Mouse (Mus musculus): ENCODE results near the gene Gstm2. TPM values are rescaled to one million over a fixed set of nuclear protein-coding genes. Genes with fewer than 3 reads are reported as not detected.

Gstm2 gene
- total RNA-seq, 4 experiments from 2014 or later: 78.6 to 144 (median 111) TPM

DNA sequence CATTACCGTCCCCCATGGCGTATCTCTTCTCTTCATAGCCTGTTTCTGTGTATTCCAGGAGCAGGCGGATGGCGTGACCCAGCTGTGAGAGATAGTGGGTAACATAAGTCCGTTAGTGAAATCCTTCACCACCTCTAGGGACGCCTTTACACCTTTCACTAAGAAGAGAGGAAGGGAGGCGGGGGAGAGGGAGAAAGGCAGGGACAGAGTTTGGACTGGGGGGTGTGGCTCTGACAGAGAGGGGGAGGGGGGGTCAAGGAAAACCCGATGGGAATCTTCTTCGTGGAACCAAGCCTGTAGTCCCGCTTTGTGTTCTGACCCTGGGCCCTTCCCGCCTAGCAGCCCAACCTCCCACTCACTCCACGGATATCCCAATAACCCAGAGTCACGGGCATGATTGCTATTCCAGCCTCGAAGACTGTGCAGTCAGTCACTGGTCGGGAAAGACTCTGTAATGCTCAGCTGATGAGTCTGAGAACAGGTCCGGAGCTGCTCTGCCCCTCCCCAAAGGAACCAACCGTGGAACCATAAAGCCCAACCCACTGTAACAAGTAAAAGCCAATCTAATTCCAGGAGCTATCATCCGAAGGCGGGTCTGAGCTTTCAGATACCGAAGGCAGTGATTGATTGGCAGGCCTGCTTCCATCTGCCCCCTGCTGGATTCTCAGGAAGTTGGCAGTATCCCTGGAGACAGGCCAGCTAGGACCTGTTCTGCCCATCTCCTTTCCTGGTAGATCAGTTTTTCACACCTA is 42.8 kb downstream of the Gstm2 start, which contains the start of gene Gstm6:
Gene Gstm6 (minus strand): TSS at position 511 of the 752 bp plus-strand sequence.
- no peak for DNase-seq (ENCODE audit: low spot score in 2 of 2)

GRCm38 (mm10) chr3:107941261-107941660 is 45.0 kb downstream of the Gstm2 start:
- no peak for DNase-seq (ENCODE audit: low spot score in 2 of 2)

GRCm38 (mm10) chr3:107940524-107940923 is 45.7 kb downstream of the Gstm2 start:
- no peak for DNase-seq (ENCODE audit: low spot score in 2 of 2)

DNA sequence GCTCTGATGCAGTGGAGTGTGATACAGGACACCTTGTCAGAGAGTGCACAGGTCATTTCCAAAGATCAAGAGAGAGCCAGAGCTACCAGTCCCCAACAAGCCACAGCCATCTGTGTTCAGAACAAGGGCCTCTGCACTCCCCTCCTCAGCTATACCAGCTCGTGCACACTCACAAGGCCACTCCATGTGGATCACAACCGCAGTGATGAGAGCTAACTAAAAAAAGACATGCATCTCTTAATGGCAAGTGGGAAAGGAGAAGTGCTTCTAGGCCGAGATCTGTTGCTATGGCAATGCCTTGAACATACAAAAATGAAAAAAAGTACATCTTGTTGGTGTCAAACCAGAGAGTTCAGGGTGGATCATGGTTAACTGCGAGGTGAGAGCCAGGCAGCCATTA is 46.4 kb downstream of the Gstm2 start:
- DNase-seq (ENCODE audit: low spot score in 2 of 2): no peak

- peak; percentile 68 to 75 for DNase-seq (ENCODE audit: low spot score in 2 of 2)
Observed at GRCm38 (mm10) chr3:107939403-107939802, 46.9 kb downstream of the Gstm2 start.

GRCm38 (mm10) chr3:107935888-107936287 is 50.4 kb downstream of the Gstm2 start:
- DNase-seq (ENCODE audit: low spot score in 2 of 2): no peak

GRCm38 (mm10) chr3:107935268-107935667 is 51.0 kb downstream of the Gstm2 start:
- DNase-seq (ENCODE audit: low spot score in 2 of 2): no peak

GRCm38 (mm10) chr3:107932128-107932527 is 54.1 kb downstream of the Gstm2 start:
- DNase-seq (ENCODE audit: low spot score in 2 of 2): no peak

Other genes with a start within 250 kb of the Gstm2 start
- gene Csf1, start 226.0 kb downstream of the Gstm2 start, total RNA-seq (2022): 1 to 10 TPM; 5.0 to 7.4 (median 6.8) TPM
- not detected for gene Eps8l3, start 109.2 kb downstream of the Gstm2 start, total RNA-seq (2022)
- 10 to 100 TPM; 86.8 to 93.3 (median 88.1) TPM for gene Gstm5, start 90.6 kb downstream of the Gstm2 start, total RNA-seq (2022)
- gene Gstm7, start 54.6 kb downstream of the Gstm2 start, total RNA-seq (2022): 10 to 100 TPM in 2 of 4 experiments, 1 to 10 TPM in 2; 7.4 to 17.1 (median 10.1) TPM
- under 1 TPM in 3 of 4 experiments, not detected in 1; 0.44 to 0.92 (median 0.67) TPM for gene Gstm6, start 42.7 kb downstream of the Gstm2 start, total RNA-seq (2022)
- gene Gstm3, start 17.2 kb downstream of the Gstm2 start, total RNA-seq (2022): not detected
- 100 to 1,000 TPM; 166 to 199 (median 185) TPM for gene Gstm1, start 31.5 kb upstream of the Gstm2 start, total RNA-seq (2022)
- 10 to 100 TPM; 11.7 to 18.7 (median 14.1) TPM for gene Gstm4, start 58.4 kb upstream of the Gstm2 start, total RNA-seq (2022)
- 1 to 10 TPM; 3.1 to 4.4 (median 3.6) TPM for gene Ampd2, start 100.2 kb upstream of the Gstm2 start, total RNA-seq (2022)
- 1 to 10 TPM in 1 of 4 experiments, under 1 TPM in 3; 0.62 to 1.1 (median 0.82) TPM for gene Gnat2, start 106.3 kb upstream of the Gstm2 start, total RNA-seq (2022)
- 10 to 100 TPM in 3 of 4 experiments, 1 to 10 TPM in 1; 7.7 to 11.5 (median 10.5) TPM for gene Gnai3, start 159.7 kb upstream of the Gstm2 start, total RNA-seq (2022)
- gene Gpr61, start 168.4 kb upstream of the Gstm2 start, total RNA-seq (2022): not detected
- 10 to 100 TPM; 30.3 to 36.5 (median 32.6) TPM for gene Amigo1, start 199.9 kb upstream of the Gstm2 start, total RNA-seq (2022)
- 1 to 10 TPM; 3.0 to 3.8 (median 3.4) TPM for gene Cyb561d1, start 214.8 kb upstream of the Gstm2 start, total RNA-seq (2022)
- 1 to 10 TPM; 5.9 to 7.4 (median 6.6) TPM for gene Atxn7l2, start 224.5 kb upstream of the Gstm2 start, total RNA-seq (2022)
- 100 to 1,000 TPM; 240 to 296 (median 244) TPM for gene Sypl2, start 240.2 kb upstream of the Gstm2 start, total RNA-seq (2022)

All from gastrocnemius, adult 8-10 months (tissue).